Comparison of ENCODE assay signal across 1 mouse cellular context in the genomic region with DNA sequence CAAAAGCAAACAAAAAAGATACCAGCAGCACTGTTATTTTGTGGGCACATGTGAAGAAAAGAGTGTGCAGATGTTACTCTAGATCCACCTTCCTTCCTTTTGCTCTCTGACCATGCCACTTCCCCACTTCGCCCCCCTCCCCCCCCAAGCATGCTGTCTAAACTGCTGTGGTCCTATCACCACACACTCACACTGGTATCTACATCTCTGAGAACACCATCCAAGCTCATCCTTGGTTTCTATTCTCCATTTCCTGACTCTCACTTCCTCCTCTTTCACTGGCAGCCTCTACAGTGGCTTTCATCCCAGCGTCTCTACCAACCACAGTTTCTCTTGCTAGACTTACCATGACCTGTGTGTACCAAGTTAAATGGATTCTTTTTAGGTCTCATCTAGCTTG.
TF ChIP-seq lines count a peak whose summit lies in the region.

No protein-coding gene starts in this region.

TF ChIP-seq in CH12.LX, 34 proteins besides CTCF, POLR2A, EP300 and RAD21:
- TF ChIP-seq BHLHE40 (IDR thresholded peaks at IDR 0.05; ENCODE audit: low read depth, low read length), result peak; percentile 37; the same call in 1 of the 2 replicates
- peak; percentile 80 for TF ChIP-seq IRF4 (IDR thresholded peaks at IDR 0.05; ENCODE audit: low read depth, low read length)
- TF ChIP-seq NELFE (IDR thresholded peaks at IDR 0.05; ENCODE audit: low read depth, low read length), result no peak
- no peak for TF ChIP-seq TCF12 (IDR thresholded peaks at IDR 0.05; ENCODE audit: low read depth, low read length)
- TF ChIP-seq CHD2 (IDR thresholded peaks at IDR 0.05; ENCODE audit: low read length), result 0 out of 2 replicates have a peak, but pooled peaks have one; percentile 13
- TF ChIP-seq SIN3A (IDR thresholded peaks at IDR 0.05; ENCODE audit: low read length), result no peak
- TF ChIP-seq MEF2A (IDR thresholded peaks at IDR 0.05; ENCODE audit: borderline replicate concordance, low read depth, low read length), result no peak
- TF ChIP-seq MAFK (IDR thresholded peaks at IDR 0.05; ENCODE audit: insufficient replicate concordance, low read length), result no peak
- no peak for TF ChIP-seq JUN (IDR thresholded peaks at IDR 0.05; ENCODE audit: insufficient read depth, low read depth, low read length)
- TF ChIP-seq MYC (IDR thresholded peaks at IDR 0.05; ENCODE audit: low read depth, low read length), result 0 out of 2 replicates have a peak, but pooled peaks have one; percentile 36
- TF ChIP-seq MAX (IDR thresholded peaks at IDR 0.05; ENCODE audit: low read length), result peak; percentile 36; the same call in 1 of the 2 replicates
- TF ChIP-seq JUND (conservative IDR thresholded peaks at IDR 0.05; ENCODE audit: low read depth, low read length), result no peak
TF ChIP-seq in CH12.LX: peak in this region for 5.
